Mouse (Mus musculus): Measurements from ENCODE around the gene Entpd5. TPM values are rescaled to one million over a fixed set of nuclear protein-coding genes. Genes with fewer than 3 reads are reported as not detected.

Gene Entpd5
- polyA plus RNA-seq, 1 experiment from 2014 or later: 26.0 TPM

DNA sequence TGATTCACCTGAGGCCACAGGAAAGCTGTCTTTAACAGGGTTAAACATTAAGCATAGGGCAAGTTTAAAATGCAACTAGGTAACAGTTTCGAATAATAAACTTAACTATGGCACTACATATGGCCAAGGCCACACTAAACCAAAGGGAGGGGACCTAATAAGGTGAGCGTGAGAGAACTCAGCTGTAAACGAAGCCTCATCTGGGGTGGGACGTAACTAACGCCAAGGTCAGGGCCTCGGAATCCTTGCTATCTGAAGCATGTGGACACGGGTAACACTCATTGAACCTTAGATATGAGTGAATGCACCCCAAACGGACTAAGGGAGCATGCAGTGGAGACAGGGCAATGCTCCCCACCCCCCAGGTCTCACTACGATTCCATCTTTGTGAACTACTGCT, 5.9 kb downstream of the Entpd5 start:
- Histone ChIP-seq H3K4me3 (replicated peaks; ENCODE audit: low read length) (no peak overlapping the region), H3K27me3 (ENCODE audit: control insufficient read depth, insufficient read depth, low read length) (no peaks in the 10 kb centered on the region), H3K36me3 (ENCODE audit: control insufficient read depth, insufficient read depth, low read length) (no peaks in the 10 kb centered on the region), H3K4me1 (ENCODE audit: control insufficient read depth, insufficient read depth, low read length) (peaks cover 11% of the 10 kb centered on the region; the same call in 1 of the 2 replicates), H3K27ac (ENCODE audit: low read length) (no peak overlapping the region), H3K9me3 (replicated peaks; ENCODE audit: control insufficient read depth, low read length) (no peaks in the 10 kb centered on the region), H3K9ac (ENCODE audit: low read length) (no peak overlapping the region), H3K4me2 (ENCODE audit: low read depth, low read length) (no peak overlapping the region)
- no peak for ATAC-seq (ENCODE audit: insufficient read depth, low FRiP score)
- 64% methylated on average over 9 of the region's 9 CpGs for WGBS

DNA sequence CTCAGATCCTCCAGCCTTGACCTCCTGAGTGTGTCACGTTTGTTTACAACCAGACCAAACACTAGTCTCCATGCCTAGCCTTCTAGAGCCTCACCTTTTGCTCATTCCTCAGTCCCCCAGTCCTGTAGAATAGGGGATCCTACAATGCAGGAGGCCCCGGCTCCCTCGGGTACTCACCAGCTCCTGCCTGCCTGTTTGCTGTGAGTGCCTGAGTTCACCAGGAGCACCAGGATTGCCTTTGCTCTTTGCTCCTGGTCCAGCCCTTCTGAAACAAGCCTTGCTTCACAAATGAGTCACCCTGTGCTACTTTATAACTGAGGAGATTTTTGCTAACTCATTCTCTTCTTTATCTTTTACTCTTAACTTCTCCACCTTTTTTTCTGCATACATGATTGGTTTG, 8.2 kb downstream of the Entpd5 start:
- Histone ChIP-seq H3K27ac (ENCODE audit: low read length) (peak overlapping the region; percentile 64), H3K36me3 (ENCODE audit: control insufficient read depth, insufficient read depth, low read length) (no peaks in the 10 kb centered on the region), H3K4me3 (replicated peaks; ENCODE audit: low read length) (no peak overlapping the region), H3K9me3 (replicated peaks; ENCODE audit: control insufficient read depth, low read length) (no peaks in the 10 kb centered on the region), H3K4me1 (ENCODE audit: control insufficient read depth, insufficient read depth, low read length) (peaks cover 11% of the 10 kb centered on the region; the same call in 1 of the 2 replicates), H3K4me2 (ENCODE audit: low read depth, low read length) (no peak overlapping the region), H3K27me3 (ENCODE audit: control insufficient read depth, insufficient read depth, low read length) (no peaks in the 10 kb centered on the region), H3K9ac (ENCODE audit: low read length) (no peak overlapping the region)
- ATAC-seq (ENCODE audit: insufficient read depth, low FRiP score): peak; percentile 68; the same call in 1 of the 2 replicates
- 22% methylated on average over 3 of the region's 3 CpGs for WGBS

GRCm38 (mm10) chr12:84400068-84400467, 8.8 kb downstream of the Entpd5 start:
- no peaks in the 10 kb centered on the region for H3K27me3 ChIP-seq (ENCODE audit: control insufficient read depth, insufficient read depth, low read length)
- WGBS: 54% methylated on average over 3 of the region's 3 CpGs
- no peak overlapping the region for H3K4me3 ChIP-seq (replicated peaks; ENCODE audit: low read length)
- no peak overlapping the region for H3K4me2 ChIP-seq (ENCODE audit: low read depth, low read length)
- no peak for ATAC-seq (ENCODE audit: insufficient read depth, low FRiP score)
- H3K9ac ChIP-seq (ENCODE audit: low read length): 0 out of 2 replicates have a peak overlapping the region, but pooled peaks have one; percentile 12
- peaks cover 11% of the 10 kb centered on the region; the same call in 1 of the 2 replicates for H3K4me1 ChIP-seq (ENCODE audit: control insufficient read depth, insufficient read depth, low read length)
- H3K9me3 ChIP-seq (replicated peaks; ENCODE audit: control insufficient read depth, low read length): no peaks in the 10 kb centered on the region
- H3K36me3 ChIP-seq (ENCODE audit: control insufficient read depth, insufficient read depth, low read length): no peaks in the 10 kb centered on the region
- peak overlapping the region; percentile 65 for H3K27ac ChIP-seq (ENCODE audit: low read length)

DNA sequence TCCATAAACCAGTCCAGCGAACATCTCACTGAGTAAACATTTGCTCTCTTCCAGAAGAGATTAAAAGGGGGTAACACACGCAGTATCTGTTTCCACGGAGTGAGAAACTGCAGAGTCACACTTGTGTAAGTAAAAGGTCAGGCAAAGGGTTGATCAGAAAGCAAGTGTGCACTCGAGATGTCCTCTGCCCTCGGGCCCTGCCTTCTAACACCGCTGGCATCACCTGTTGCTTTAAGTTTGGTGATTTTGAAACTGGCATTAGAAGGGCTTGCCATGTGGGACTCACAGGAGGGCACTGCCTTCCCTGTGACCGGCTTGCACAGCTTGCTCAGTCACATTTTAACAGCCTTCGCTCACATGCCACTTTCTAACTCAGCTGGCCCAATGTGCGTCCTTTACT, 9.2 kb downstream of the Entpd5 start:
- H3K27ac ChIP-seq (ENCODE audit: low read length): peak overlapping the region; percentile 65
- H3K9ac ChIP-seq (ENCODE audit: low read length): peak overlapping the region; percentile 12; the same call in 1 of the 2 replicates
- H3K4me2 ChIP-seq (ENCODE audit: low read depth, low read length): no peak overlapping the region
- peaks cover 11% of the 10 kb centered on the region; the same call in 1 of the 2 replicates for H3K4me1 ChIP-seq (ENCODE audit: control insufficient read depth, insufficient read depth, low read length)
- ATAC-seq (ENCODE audit: insufficient read depth, low FRiP score): no peak
- no peaks in the 10 kb centered on the region for H3K27me3 ChIP-seq (ENCODE audit: control insufficient read depth, insufficient read depth, low read length)
- no peaks in the 10 kb centered on the region for H3K36me3 ChIP-seq (ENCODE audit: control insufficient read depth, insufficient read depth, low read length)
- no peaks in the 10 kb centered on the region for H3K9me3 ChIP-seq (replicated peaks; ENCODE audit: control insufficient read depth, low read length)
- WGBS: 51% methylated on average over 9 of the region's 9 CpGs
- no peak overlapping the region for H3K4me3 ChIP-seq (replicated peaks; ENCODE audit: low read length)

- 63% methylated on average over 9 of the region's 9 CpGs for WGBS
- H3K4me1 ChIP-seq (ENCODE audit: control insufficient read depth, insufficient read depth, low read length): peaks cover 11% of the 10 kb centered on the region; the same call in 1 of the 2 replicates
- H3K27ac ChIP-seq (ENCODE audit: low read length): peak overlapping the region; percentile 65
- H3K4me2 ChIP-seq (ENCODE audit: low read depth, low read length): 0 out of 2 replicates have a peak overlapping the region, but pooled peaks have one; percentile 7
- no peaks in the 10 kb centered on the region for H3K36me3 ChIP-seq (ENCODE audit: control insufficient read depth, insufficient read depth, low read length)
- peak overlapping the region; percentile 1; the same call in 1 of the 2 replicates for H3K9ac ChIP-seq (ENCODE audit: low read length)
- no peak overlapping the region for H3K4me3 ChIP-seq (replicated peaks; ENCODE audit: low read length)
- no peaks in the 10 kb centered on the region for H3K27me3 ChIP-seq (ENCODE audit: control insufficient read depth, insufficient read depth, low read length)
- H3K9me3 ChIP-seq (replicated peaks; ENCODE audit: control insufficient read depth, low read length): no peaks in the 10 kb centered on the region
- no peak for ATAC-seq (ENCODE audit: insufficient read depth, low FRiP score)
Observed at GRCm38 (mm10) chr12:84399135-84399534, 9.7 kb downstream of the Entpd5 start.

DNA sequence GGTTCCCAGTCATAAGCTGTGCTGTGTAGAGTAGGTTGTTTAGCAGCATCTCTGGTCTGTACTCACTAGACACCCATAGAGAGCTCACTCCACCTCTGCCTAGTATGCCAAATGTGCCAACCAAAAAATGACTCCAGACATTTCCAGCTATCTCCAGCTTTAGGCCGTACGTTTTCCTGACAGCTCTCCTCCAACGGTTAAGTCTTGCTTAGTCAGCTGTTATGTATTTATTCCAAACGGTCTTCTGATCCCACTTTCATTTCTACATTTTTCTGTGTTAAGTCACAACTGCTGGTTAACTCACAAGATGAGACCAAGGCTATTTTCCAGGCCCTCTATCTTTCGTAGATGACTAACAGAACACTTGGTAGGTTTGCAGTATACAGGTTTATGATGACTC, 10.2 kb downstream of the Entpd5 start:
- H3K4me3 ChIP-seq (replicated peaks; ENCODE audit: low read length): no peak overlapping the region
- H3K36me3 ChIP-seq (ENCODE audit: control insufficient read depth, insufficient read depth, low read length): no peaks in the 10 kb centered on the region
- WGBS: 67% methylated on average over 5 of the region's 5 CpGs
- H3K27ac ChIP-seq (ENCODE audit: low read length): 0 out of 2 replicates have a peak overlapping the region, but pooled peaks have one; percentile 2
- no peak overlapping the region for H3K4me2 ChIP-seq (ENCODE audit: low read depth, low read length)
- H3K9me3 ChIP-seq (replicated peaks; ENCODE audit: control insufficient read depth, low read length): no peaks in the 10 kb centered on the region
- no peak for ATAC-seq (ENCODE audit: insufficient read depth, low FRiP score)
- no peak overlapping the region for H3K9ac ChIP-seq (ENCODE audit: low read length)
- H3K4me1 ChIP-seq (ENCODE audit: control insufficient read depth, insufficient read depth, low read length): peaks cover 11% of the 10 kb centered on the region; the same call in 1 of the 2 replicates
- H3K27me3 ChIP-seq (ENCODE audit: control insufficient read depth, insufficient read depth, low read length): no peaks in the 10 kb centered on the region

GRCm38 (mm10) chr12:84397685-84398084, 11.1 kb downstream of the Entpd5 start:
- H3K36me3 ChIP-seq (ENCODE audit: control insufficient read depth, insufficient read depth, low read length): no peaks in the 10 kb centered on the region
- H3K9me3 ChIP-seq (replicated peaks; ENCODE audit: control insufficient read depth, low read length): no peaks in the 10 kb centered on the region
- no peaks in the 10 kb centered on the region for H3K27me3 ChIP-seq (ENCODE audit: control insufficient read depth, insufficient read depth, low read length)
- H3K9ac ChIP-seq (ENCODE audit: low read length): no peak overlapping the region
- no peak for ATAC-seq (ENCODE audit: insufficient read depth, low FRiP score)
- H3K4me3 ChIP-seq (replicated peaks; ENCODE audit: low read length): no peak overlapping the region
- H3K4me1 ChIP-seq (ENCODE audit: control insufficient read depth, insufficient read depth, low read length): peaks cover 11% of the 10 kb centered on the region; the same call in 1 of the 2 replicates
- H3K4me2 ChIP-seq (ENCODE audit: low read depth, low read length): no peak overlapping the region
- no peak overlapping the region; the same call in 1 of the 2 replicates for H3K27ac ChIP-seq (ENCODE audit: low read length)

DNA sequence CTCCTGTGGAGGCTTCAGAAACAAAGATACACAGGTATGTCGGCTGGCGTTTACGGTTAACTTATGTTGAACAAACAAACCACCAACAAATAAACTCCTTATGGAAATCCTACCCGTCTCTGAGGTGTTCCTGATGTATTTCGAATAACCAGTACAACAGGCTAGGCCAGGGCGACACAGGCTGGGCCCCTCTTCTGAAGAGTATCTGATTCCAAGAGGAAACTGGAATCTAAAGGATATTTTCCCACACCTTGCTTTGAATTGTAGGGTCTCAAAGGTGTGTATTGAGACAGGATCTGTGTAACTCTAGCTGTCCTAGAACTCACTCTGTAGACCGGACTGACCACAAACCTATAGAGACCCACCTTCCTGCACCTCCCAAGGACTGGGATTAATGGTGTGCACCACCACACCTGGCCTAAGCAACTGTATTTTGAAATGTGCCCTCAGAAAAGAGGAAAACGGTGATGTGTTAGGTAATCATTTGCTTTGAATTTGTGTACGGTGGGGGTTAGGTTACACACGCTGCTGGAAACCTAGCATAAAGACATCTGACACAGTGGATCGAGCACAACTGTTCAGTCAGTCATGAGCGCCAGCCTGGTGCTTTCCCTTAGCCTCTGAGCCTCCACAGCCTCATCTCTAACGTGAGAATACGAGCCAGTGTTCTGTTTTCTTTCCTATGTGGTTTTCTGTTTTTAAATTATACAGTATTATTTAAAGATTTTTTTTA, 11.7 kb downstream of the Entpd5 start:
- H3K9ac ChIP-seq (ENCODE audit: low read length): no peak overlapping the region
- H3K4me3 ChIP-seq (replicated peaks; ENCODE audit: low read length): no peak overlapping the region
- H3K9me3 ChIP-seq (replicated peaks; ENCODE audit: control insufficient read depth, low read length): no peaks in the 10 kb centered on the region
- WGBS: 74% methylated on average over 14 of the region's 14 CpGs
- ATAC-seq (ENCODE audit: insufficient read depth, low FRiP score): no peak
- peaks cover 11% of the 10 kb centered on the region; the same call in 1 of the 2 replicates for H3K4me1 ChIP-seq (ENCODE audit: control insufficient read depth, insufficient read depth, low read length)
- H3K27ac ChIP-seq (ENCODE audit: low read length): no peak overlapping the region
- no peaks in the 10 kb centered on the region for H3K27me3 ChIP-seq (ENCODE audit: control insufficient read depth, insufficient read depth, low read length)
- no peaks in the 10 kb centered on the region for H3K36me3 ChIP-seq (ENCODE audit: control insufficient read depth, insufficient read depth, low read length)
- no peak overlapping the region for H3K4me2 ChIP-seq (ENCODE audit: low read depth, low read length)

DNA sequence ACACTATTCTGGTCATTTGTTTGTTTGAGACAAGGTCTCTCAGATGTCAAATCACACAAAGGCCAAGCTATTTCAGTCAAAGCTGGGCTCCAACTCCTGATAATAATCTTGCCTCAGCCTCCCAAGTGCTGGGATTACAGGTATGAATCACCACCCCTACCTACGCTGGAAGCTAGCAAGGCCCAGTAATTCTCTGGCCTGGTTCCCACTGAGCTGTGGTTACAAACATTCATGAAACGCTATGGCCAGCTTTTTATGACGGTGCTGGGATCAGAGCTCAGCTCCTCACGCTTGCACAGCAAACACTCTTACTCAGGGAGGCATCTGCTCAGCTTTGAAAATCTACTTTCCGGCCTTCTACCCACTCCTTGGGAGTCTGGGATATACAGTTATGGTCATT, 15.0 kb downstream of the Entpd5 start:
- H3K4me3 ChIP-seq (replicated peaks; ENCODE audit: low read length): no peak overlapping the region
- no peak for ATAC-seq (ENCODE audit: insufficient read depth, low FRiP score)
- H3K4me1 ChIP-seq (ENCODE audit: control insufficient read depth, insufficient read depth, low read length): no peaks in the 10 kb centered on the region
- no peak overlapping the region for H3K9ac ChIP-seq (ENCODE audit: low read length)
- no peaks in the 10 kb centered on the region for H3K9me3 ChIP-seq (replicated peaks; ENCODE audit: control insufficient read depth, low read length)
- 84% methylated on average over 5 of the region's 5 CpGs for WGBS
- no peaks in the 10 kb centered on the region for H3K27me3 ChIP-seq (ENCODE audit: control insufficient read depth, insufficient read depth, low read length)
- H3K36me3 ChIP-seq (ENCODE audit: control insufficient read depth, insufficient read depth, low read length): no peaks in the 10 kb centered on the region
- H3K4me2 ChIP-seq (ENCODE audit: low read depth, low read length): no peak overlapping the region
- no peak overlapping the region for H3K27ac ChIP-seq (ENCODE audit: low read length)
